Mouse (Mus musculus): Measurements from ENCODE around the gene Thsd4. TPM values are rescaled to one million over a fixed set of nuclear protein-coding genes. Genes with fewer than 3 reads are reported as not detected.

Gene Thsd4
- polyA plus RNA-seq, 1 experiment from 2014 or later: 5.0 TPM

DNA sequence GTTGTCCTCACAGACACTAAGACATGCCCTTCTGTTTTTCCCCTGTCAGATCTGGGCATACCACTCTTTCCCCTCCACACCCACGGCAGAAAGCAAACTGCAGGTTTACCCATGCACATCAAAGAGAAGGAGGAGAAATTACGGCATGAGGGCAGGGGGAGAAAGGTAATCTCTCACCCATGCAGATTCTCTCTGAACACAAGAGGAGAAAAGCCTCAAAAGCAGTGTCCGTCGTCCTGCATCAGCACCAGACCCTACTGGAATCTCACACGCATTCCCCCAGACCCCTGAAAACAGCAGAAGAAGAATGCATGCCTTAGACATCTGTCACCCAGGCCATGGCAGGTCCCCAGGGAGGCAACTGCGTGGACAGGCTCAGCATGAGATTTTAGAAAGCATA lies 381.4 kb downstream of the Thsd4 start:
- no peaks in the 10 kb centered on the region for H3K36me3 ChIP-seq (ENCODE audit: control insufficient read depth, insufficient read depth)
- no peak overlapping the region for H3K27ac ChIP-seq (ENCODE audit: low read length)
- no peak overlapping the region for H3K9ac ChIP-seq (replicated peaks; ENCODE audit: low read depth, low read length)
- no peak overlapping the region for H3K4me3 ChIP-seq (replicated peaks; ENCODE audit: low read length)
- H3K9me3 ChIP-seq (ENCODE audit: control insufficient read depth, low read length): no peaks in the 10 kb centered on the region
- ATAC-seq: no peak
- H3K4me1 ChIP-seq (replicated peaks; ENCODE audit: control insufficient read depth, insufficient read depth, low read length): peaks cover 11% of the 10 kb centered on the region
- H3K27me3 ChIP-seq (replicated peaks; ENCODE audit: control insufficient read depth, insufficient read depth, low read length): no peaks in the 10 kb centered on the region
- H3K4me2 ChIP-seq (ENCODE audit: low read length): no peak overlapping the region
- 43% methylated on average over 6 of the region's 6 CpGs for WGBS

DNA sequence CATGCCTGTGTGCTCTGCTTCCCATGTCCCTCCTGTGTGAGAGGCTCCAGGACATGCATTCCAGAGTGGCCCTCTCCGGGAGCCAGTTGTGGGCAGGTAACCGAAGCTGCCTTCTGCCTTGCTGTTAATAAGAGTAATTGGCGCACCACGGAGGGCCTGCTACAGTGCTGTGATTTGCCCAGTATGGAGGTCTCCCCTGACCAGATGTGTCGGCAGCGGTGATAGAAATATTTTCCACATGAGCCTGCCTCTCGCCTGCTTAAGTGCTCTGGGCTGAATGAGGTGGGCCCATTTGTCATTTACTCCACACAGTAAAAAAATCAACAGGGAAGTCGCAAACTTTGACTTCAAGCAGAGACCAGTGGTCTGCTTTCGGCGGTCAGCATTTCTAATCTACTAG lies 382.4 kb downstream of the Thsd4 start:
- H3K36me3 ChIP-seq (ENCODE audit: control insufficient read depth, insufficient read depth): no peaks in the 10 kb centered on the region
- no peaks in the 10 kb centered on the region for H3K9me3 ChIP-seq (ENCODE audit: control insufficient read depth, low read length)
- 85% methylated on average over 10 of the region's 10 CpGs for WGBS
- no peak overlapping the region for H3K9ac ChIP-seq (replicated peaks; ENCODE audit: low read depth, low read length)
- H3K27me3 ChIP-seq (replicated peaks; ENCODE audit: control insufficient read depth, insufficient read depth, low read length): no peaks in the 10 kb centered on the region
- H3K4me2 ChIP-seq (ENCODE audit: low read length): no peak overlapping the region
- no peak for ATAC-seq
- H3K4me1 ChIP-seq (replicated peaks; ENCODE audit: control insufficient read depth, insufficient read depth, low read length): peaks cover 11% of the 10 kb centered on the region
- no peak overlapping the region for H3K27ac ChIP-seq (ENCODE audit: low read length)
- H3K4me3 ChIP-seq (replicated peaks; ENCODE audit: low read length): no peak overlapping the region

DNA sequence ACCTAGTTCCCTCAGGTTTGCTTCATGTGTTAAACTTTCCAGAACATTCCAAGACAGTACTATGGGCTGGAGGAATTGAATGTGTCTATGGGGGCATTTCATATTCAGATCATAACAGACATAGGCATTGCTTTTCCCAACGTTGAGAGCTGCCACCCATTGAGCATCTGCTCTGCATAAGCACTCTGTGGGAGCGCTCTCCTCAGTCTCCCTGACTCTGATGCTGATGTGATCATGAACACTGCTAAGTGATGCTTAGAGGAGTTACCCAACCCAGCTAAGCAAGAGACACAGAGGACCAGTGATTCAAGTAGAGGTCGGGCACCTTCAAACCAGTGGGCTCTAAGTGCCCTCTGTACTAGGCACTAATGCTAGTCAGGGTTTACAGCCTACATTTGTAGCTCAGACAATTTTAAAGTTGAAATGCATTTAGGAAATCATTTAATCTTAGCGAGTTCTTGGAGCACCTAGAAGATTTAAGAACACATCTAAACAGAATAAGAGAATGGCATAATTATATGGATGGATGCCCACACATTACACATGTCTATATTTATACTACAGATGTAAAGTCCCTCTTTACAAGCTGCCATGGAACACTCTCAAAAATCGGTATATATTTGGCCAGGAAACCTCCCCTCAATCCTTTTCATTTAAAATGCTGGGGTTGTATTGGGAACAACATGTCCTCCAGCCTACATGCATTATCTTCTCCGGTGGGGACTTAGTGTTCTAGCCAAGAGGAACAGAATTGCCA lies 392.4 kb downstream of the Thsd4 start:
- peaks cover 6% of the 10 kb centered on the region; the same call in 1 of the 2 replicates for H3K4me1 ChIP-seq (replicated peaks; ENCODE audit: control insufficient read depth, insufficient read depth, low read length)
- H3K27ac ChIP-seq (ENCODE audit: low read length): no peak overlapping the region
- H3K27me3 ChIP-seq (replicated peaks; ENCODE audit: control insufficient read depth, insufficient read depth, low read length): no peaks in the 10 kb centered on the region
- H3K9ac ChIP-seq (replicated peaks; ENCODE audit: low read depth, low read length): no peak overlapping the region
- H3K9me3 ChIP-seq (ENCODE audit: control insufficient read depth, low read length): no peaks in the 10 kb centered on the region
- H3K36me3 ChIP-seq (ENCODE audit: control insufficient read depth, insufficient read depth): no peaks in the 10 kb centered on the region
- no peak overlapping the region for H3K4me2 ChIP-seq (ENCODE audit: low read length)
- H3K4me3 ChIP-seq (replicated peaks; ENCODE audit: low read length): no peak overlapping the region
- WGBS: 77% methylated on average over 6 of the region's 6 CpGs
- ATAC-seq: no peak

DNA sequence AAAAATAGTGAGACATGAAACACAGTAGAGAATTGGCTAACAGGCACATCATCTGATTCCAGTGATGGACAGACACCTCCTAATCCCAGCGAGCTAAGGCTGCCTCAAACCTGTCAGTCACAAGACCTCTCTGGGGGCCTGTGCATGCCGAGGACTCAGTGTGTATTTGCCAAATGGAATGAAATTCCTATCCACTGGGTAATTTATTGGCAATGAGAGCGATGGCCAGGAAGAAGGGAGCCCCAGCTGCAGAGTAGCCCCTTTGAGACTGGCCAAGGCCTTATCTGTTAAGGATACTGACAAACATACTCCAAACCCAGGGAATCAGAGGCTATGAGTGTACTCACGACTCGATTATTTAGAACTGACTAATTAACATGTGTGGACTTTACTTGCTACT lies 394.9 kb downstream of the Thsd4 start:
- Histone ChIP-seq H3K4me1 (replicated peaks; ENCODE audit: control insufficient read depth, insufficient read depth, low read length) (peaks cover 6% of the 10 kb centered on the region; the same call in 1 of the 2 replicates), H3K27ac (ENCODE audit: low read length) (no peak overlapping the region), H3K4me2 (ENCODE audit: low read length) (no peak overlapping the region), H3K4me3 (replicated peaks; ENCODE audit: low read length) (no peak overlapping the region), H3K9ac (replicated peaks; ENCODE audit: low read depth, low read length) (no peak overlapping the region), H3K9me3 (ENCODE audit: control insufficient read depth, low read length) (no peaks in the 10 kb centered on the region), H3K27me3 (replicated peaks; ENCODE audit: control insufficient read depth, insufficient read depth, low read length) (no peaks in the 10 kb centered on the region), H3K36me3 (ENCODE audit: control insufficient read depth, insufficient read depth) (no peaks in the 10 kb centered on the region)
- 72% methylated on average over 5 of the region's 5 CpGs for WGBS
- ATAC-seq: no peak

DNA sequence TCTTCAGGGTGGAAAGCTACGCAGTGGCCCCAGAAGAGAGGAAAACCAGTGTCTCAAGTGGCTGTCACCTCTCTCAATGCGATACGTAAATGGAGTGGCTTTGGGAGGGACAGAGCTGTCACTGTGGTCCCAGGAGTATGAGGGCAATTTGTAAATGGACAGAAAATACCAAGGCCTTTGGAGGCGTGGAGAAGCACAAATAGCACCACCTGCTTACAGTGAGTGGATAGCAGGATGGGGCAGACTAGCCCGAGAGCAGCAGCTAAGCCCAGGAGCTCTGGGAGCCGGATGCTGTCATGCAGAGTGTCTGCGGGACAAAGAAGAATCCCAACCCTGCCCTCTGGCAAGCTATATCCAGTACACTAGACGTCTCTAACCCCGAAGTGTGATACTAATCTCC lies 397.7 kb downstream of the Thsd4 start:
- no peak for ATAC-seq
- no peaks in the 10 kb centered on the region for H3K27me3 ChIP-seq (replicated peaks; ENCODE audit: control insufficient read depth, insufficient read depth, low read length)
- no peak overlapping the region for H3K9ac ChIP-seq (replicated peaks; ENCODE audit: low read depth, low read length)
- no peaks in the 10 kb centered on the region for H3K36me3 ChIP-seq (ENCODE audit: control insufficient read depth, insufficient read depth)
- WGBS: 68% methylated on average over 9 of the region's 9 CpGs
- H3K9me3 ChIP-seq (ENCODE audit: control insufficient read depth, low read length): no peaks in the 10 kb centered on the region
- H3K4me1 ChIP-seq (replicated peaks; ENCODE audit: control insufficient read depth, insufficient read depth, low read length): peaks cover 6% of the 10 kb centered on the region; the same call in 1 of the 2 replicates
- H3K27ac ChIP-seq (ENCODE audit: low read length): no peak overlapping the region
- no peak overlapping the region for H3K4me2 ChIP-seq (ENCODE audit: low read length)
- H3K4me3 ChIP-seq (replicated peaks; ENCODE audit: low read length): no peak overlapping the region

DNA sequence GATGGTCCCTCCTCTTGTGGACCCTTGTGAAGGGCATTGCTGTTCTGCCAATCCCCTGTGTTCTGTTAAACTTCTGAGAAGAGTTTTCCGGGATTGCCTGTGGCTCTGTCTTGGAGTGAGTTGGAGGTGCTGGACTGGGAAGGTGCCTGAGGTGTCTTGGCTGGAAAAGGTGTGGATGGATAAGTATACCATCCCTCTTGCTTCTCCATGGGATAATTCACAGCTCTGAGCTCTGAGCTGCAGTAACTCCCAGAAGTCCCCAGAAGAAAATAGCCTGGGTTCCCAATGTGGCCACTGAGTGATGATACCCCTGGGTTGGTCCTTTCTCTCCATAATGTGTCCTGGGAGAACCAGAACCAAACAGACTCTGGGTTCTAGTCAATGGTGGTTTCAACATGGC lies 398.8 kb downstream of the Thsd4 start:
- H3K36me3 ChIP-seq (ENCODE audit: control insufficient read depth, insufficient read depth): no peaks in the 10 kb centered on the region
- H3K27me3 ChIP-seq (replicated peaks; ENCODE audit: control insufficient read depth, insufficient read depth, low read length): no peaks in the 10 kb centered on the region
- no peak for ATAC-seq
- no peak overlapping the region for H3K4me2 ChIP-seq (ENCODE audit: low read length)
- H3K4me3 ChIP-seq (replicated peaks; ENCODE audit: low read length): no peak overlapping the region
- H3K9me3 ChIP-seq (ENCODE audit: control insufficient read depth, low read length): no peaks in the 10 kb centered on the region
- peaks cover 6% of the 10 kb centered on the region; the same call in 1 of the 2 replicates for H3K4me1 ChIP-seq (replicated peaks; ENCODE audit: control insufficient read depth, insufficient read depth, low read length)
- no peak overlapping the region for H3K27ac ChIP-seq (ENCODE audit: low read length)
- WGBS: 93% methylated on average over 1 of the region's 1 CpGs
- H3K9ac ChIP-seq (replicated peaks; ENCODE audit: low read depth, low read length): no peak overlapping the region

DNA sequence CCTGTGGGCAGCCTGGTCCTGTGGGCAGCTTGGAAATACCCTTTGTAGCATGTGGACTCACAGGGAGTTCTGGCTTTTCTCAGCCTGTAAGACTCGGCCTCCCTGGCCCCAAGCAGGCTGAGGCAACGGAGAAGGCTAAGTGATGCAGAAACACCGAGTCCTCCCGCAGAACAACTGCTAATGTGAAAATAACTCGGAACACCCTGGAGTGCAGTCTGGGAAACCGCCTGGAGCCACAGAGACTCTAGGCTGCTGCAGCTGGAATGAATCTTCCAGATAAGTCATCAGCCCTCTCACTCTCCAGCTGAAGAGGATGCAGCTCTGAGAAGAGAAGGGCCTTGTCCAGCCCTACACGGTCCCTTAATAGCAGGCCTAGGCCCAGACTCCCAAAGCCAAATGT lies 402.0 kb downstream of the Thsd4 start:
- no peak overlapping the region for H3K9ac ChIP-seq (replicated peaks; ENCODE audit: low read depth, low read length)
- H3K27ac ChIP-seq (ENCODE audit: low read length): no peak overlapping the region
- whole genome bisulfite sequencing: 66% methylated on average over 7 of the region's 7 CpGs
- H3K4me3 ChIP-seq (replicated peaks; ENCODE audit: low read length): no peak overlapping the region
- H3K27me3 ChIP-seq (replicated peaks; ENCODE audit: control insufficient read depth, insufficient read depth, low read length): no peaks in the 10 kb centered on the region
- H3K9me3 ChIP-seq (ENCODE audit: control insufficient read depth, low read length): no peaks in the 10 kb centered on the region
- ATAC-seq: no peak
- no peaks in the 10 kb centered on the region for H3K36me3 ChIP-seq (ENCODE audit: control insufficient read depth, insufficient read depth)
- H3K4me2 ChIP-seq (ENCODE audit: low read length): no peak overlapping the region
- peaks cover 1% of the 10 kb centered on the region; the same call in 1 of the 2 replicates for H3K4me1 ChIP-seq (replicated peaks; ENCODE audit: control insufficient read depth, insufficient read depth, low read length)

DNA sequence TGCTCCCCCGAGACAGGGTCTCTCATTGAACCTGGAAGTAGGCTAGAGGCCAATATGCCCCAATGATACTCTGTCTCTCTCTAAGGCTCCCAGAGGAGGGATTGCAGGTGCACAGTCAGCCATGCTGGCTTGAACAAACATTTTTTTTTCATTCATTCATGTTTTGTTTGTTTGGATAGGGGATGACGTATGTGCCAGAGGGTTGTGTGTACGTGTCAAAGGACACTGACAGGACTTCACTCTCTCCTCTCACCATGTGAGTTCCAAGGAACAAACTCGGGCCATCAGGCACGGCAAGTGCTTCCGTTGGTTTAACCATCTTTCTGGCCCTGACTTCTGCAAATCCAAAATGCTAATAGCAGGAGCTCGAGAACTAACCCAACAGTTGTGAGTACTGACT lies 404.0 kb downstream of the Thsd4 start:
- H3K9ac ChIP-seq (replicated peaks; ENCODE audit: low read depth, low read length): no peak overlapping the region
- H3K36me3 ChIP-seq (ENCODE audit: control insufficient read depth, insufficient read depth): no peaks in the 10 kb centered on the region
- no peaks in the 10 kb centered on the region for H3K27me3 ChIP-seq (replicated peaks; ENCODE audit: control insufficient read depth, insufficient read depth, low read length)
- WGBS: 77% methylated on average over 7 of the region's 7 CpGs
- no peak overlapping the region for H3K27ac ChIP-seq (ENCODE audit: low read length)
- no peaks in the 10 kb centered on the region for H3K9me3 ChIP-seq (ENCODE audit: control insufficient read depth, low read length)
- H3K4me3 ChIP-seq (replicated peaks; ENCODE audit: low read length): no peak overlapping the region
- no peaks in the 10 kb centered on the region for H3K4me1 ChIP-seq (replicated peaks; ENCODE audit: control insufficient read depth, insufficient read depth, low read length)
- no peak for ATAC-seq
- no peak overlapping the region for H3K4me2 ChIP-seq (ENCODE audit: low read length)

DNA sequence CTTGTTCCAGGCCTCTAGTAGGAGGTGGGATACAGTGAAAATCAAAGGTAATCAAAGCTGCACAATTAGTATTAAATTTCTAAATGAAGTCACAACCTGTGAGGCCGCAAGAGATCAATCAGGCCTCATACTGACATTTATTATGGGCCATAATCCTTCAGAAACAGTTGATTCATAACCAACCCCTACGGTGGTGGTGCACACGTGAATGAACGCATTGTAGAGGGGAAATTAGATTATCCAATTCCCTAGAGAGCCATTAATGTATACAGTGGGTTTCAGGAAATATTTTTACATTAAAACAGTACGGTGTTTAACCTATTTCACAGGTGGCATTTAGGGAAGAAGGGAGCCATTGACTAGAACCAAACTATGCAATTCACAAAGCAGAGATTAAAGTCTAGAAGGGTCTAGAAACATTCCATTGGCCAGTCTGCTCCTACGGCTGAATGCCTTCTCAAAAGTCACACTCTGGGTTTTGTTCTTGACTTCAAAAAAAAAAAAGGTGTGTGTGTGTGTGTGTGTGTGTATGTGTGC lies 406.1 kb downstream of the Thsd4 start:
- H3K9ac ChIP-seq (replicated peaks; ENCODE audit: low read depth, low read length): no peak overlapping the region
- H3K4me1 ChIP-seq (replicated peaks; ENCODE audit: control insufficient read depth, insufficient read depth, low read length): no peaks in the 10 kb centered on the region
- H3K4me2 ChIP-seq (ENCODE audit: low read length): no peak overlapping the region
- H3K36me3 ChIP-seq (ENCODE audit: control insufficient read depth, insufficient read depth): no peaks in the 10 kb centered on the region
- no peak for ATAC-seq
- no peak overlapping the region for H3K4me3 ChIP-seq (replicated peaks; ENCODE audit: low read length)
- 72% methylated on average over 6 of the region's 6 CpGs for WGBS
- no peak overlapping the region for H3K27ac ChIP-seq (ENCODE audit: low read length)
- H3K9me3 ChIP-seq (ENCODE audit: control insufficient read depth, low read length): no peaks in the 10 kb centered on the region
- no peaks in the 10 kb centered on the region for H3K27me3 ChIP-seq (replicated peaks; ENCODE audit: control insufficient read depth, insufficient read depth, low read length)
